Mouse (Mus musculus): ENCODE measurements at regions not wholly inside any gene's neighbourhood (a gene's known extent, or its start where the extent isn't known, plus 50 kb on each side); places are given as distances from the start of the nearest gene placed in this dataset.
"Not testable (repeated sequence)": the region's sequence is repeated elsewhere in the genome, so short reads cannot be mapped to it uniquely, and the experiment has no call there.

DNA sequence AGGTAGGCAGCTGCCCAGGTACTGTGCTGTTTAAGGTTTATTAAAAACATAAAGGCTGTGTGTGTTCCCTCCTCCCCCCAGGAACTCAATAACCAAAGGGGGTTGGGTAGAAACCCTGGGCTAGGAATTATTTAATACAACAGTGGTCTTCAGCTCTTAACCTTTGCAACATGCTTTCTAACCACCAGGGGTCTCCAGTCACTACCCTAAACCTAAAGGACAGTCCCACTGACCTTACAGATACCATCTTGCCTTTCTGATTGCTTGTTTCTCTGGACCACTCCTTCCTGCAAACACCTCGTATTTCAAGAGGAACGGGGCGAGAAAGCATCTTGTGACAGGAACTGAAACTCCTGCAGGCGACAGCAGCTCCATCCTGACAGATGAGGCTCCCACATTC is 104.9 kb downstream of the Kcnk1 start:
- TF ChIP-seq CTCF (IDR thresholded peaks at IDR 0.05; ENCODE audit: extremely low read depth, insufficient read length, insufficient replicate concordance, low read depth, low read length) (no peak), POLR2A (IDR thresholded peaks at IDR 0.05; ENCODE audit: low read depth, low read length) (no peak)
- H3K27ac ChIP-seq (ENCODE audit: insufficient read depth, low read depth, low read length): no peak overlapping the region
- no peaks in the 10 kb centered on the region for H3K4me1 ChIP-seq (ENCODE audit: control insufficient read depth, insufficient read depth, insufficient read length, low read length)
- H3K27me3 ChIP-seq (ENCODE audit: control insufficient read depth, insufficient read depth, low read length): no peaks in the 10 kb centered on the region
- no peak overlapping the region for H3K4me3 ChIP-seq (ENCODE audit: low read depth, low read length)
- WGBS: 70% methylated on average over 4 of the region's 4 CpGs
- no peaks in the 10 kb centered on the region for H3K36me3 ChIP-seq (ENCODE audit: control insufficient read depth, insufficient read depth, low read length)

DNA sequence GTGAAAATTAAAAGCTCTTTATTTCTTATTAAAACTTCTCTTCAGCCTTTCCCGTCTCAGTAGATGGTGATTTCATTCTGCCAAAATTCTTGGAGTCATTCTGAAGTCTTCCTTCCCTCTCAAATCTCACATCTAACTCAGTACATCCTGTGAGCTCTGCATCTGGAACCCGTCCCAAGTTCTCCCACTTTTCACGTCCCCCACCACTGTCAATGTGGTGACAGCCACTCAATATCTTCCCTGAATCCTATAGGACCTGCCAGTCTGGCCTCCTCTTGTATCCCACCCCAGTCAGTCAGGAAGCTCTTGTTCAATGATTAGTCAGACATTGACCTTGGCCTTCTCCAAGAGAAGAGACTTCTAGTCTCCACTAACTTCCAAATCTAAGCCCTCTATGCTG is 110.1 kb downstream of the Kcnk1 start:
- H3K4me3 ChIP-seq (ENCODE audit: low read depth, low read length): no peak overlapping the region
- no peak overlapping the region for H3K27ac ChIP-seq (ENCODE audit: insufficient read depth, low read depth, low read length)
- no peaks in the 10 kb centered on the region for H3K36me3 ChIP-seq (ENCODE audit: control insufficient read depth, insufficient read depth, low read length)
- TF ChIP-seq CTCF (IDR thresholded peaks at IDR 0.05; ENCODE audit: extremely low read depth, insufficient read length, insufficient replicate concordance, low read depth, low read length) (no peak), POLR2A (IDR thresholded peaks at IDR 0.05; ENCODE audit: low read depth, low read length) (no peak)
- no peaks in the 10 kb centered on the region for H3K27me3 ChIP-seq (ENCODE audit: control insufficient read depth, insufficient read depth, low read length)
- H3K4me1 ChIP-seq (ENCODE audit: control insufficient read depth, insufficient read depth, insufficient read length, low read length): no peaks in the 10 kb centered on the region
- WGBS: 84% methylated on average over 3 of the region's 3 CpGs

DNA sequence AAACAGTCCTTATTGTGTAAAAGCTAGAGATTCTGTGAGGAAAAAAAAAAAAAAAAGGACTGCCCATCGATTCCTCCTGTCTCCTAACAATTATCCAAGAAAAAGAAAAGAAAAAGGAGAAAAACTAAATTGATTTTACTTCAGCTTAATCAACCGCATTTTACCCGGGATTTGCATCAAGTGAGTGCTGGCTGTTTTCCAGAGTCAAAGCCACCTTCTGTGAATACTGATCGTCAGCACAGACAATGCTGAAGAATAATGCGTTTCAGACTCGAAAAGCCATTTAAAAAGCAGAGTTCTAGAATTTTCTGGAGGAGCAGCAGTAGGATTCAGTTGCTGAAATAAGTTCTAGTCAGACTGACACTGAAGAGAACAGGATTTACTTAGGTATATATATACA is 131.1 kb downstream of the Kcnk1 start:
- 72% methylated on average over 6 of the region's 6 CpGs for WGBS

DNA sequence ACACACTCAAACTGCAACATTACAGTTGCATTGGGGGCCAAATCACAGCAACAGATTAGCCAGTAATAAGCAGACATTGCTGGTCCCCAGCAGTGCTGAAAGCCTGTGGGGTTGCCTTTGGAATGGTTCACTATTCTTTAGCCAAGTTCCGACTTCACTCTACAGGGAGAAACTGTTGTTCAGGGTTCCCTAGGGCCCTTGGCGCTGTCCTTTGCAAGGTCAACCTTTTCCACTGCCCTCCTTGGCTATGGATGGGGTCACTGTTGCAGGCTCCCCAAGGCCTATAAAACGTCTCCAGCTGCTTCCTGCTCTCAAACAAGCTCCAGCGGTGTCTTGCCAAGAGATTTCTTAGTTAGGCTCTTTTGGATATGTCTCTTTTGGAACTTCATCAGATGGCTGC is 137.1 kb downstream of the Kcnk1 start:
- Histone ChIP-seq H3K27me3 (ENCODE audit: control insufficient read depth, insufficient read depth, low read length) (no peaks in the 10 kb centered on the region), H3K36me3 (ENCODE audit: control insufficient read depth, insufficient read depth, low read length) (no peaks in the 10 kb centered on the region), H3K4me1 (ENCODE audit: control insufficient read depth, insufficient read depth, insufficient read length, low read length) (no peaks in the 10 kb centered on the region), H3K4me3 (ENCODE audit: low read depth, low read length) (no peak overlapping the region), H3K27ac (ENCODE audit: insufficient read depth, low read depth, low read length) (no peak overlapping the region)
- WGBS: 68% methylated on average over 4 of the region's 4 CpGs
- TF ChIP-seq POLR2A (IDR thresholded peaks at IDR 0.05; ENCODE audit: low read depth, low read length) (no peak), CTCF (IDR thresholded peaks at IDR 0.05; ENCODE audit: extremely low read depth, insufficient read length, insufficient replicate concordance, low read depth, low read length) (no peak)

More for the DNA sequence above, 131.1 kb downstream of the Kcnk1 start:
- TF ChIP-seq POLR2A (IDR thresholded peaks at IDR 0.05; ENCODE audit: low read depth, low read length) (no peak), CTCF (IDR thresholded peaks at IDR 0.05; ENCODE audit: extremely low read depth, insufficient read length, insufficient replicate concordance, low read depth, low read length) (no peak)
- H3K4me3 ChIP-seq (ENCODE audit: low read depth, low read length): no peak overlapping the region
- H3K4me1 ChIP-seq (ENCODE audit: control insufficient read depth, insufficient read depth, insufficient read length, low read length): no peaks in the 10 kb centered on the region
- H3K27ac ChIP-seq (ENCODE audit: insufficient read depth, low read depth, low read length): no peak overlapping the region
- no peaks in the 10 kb centered on the region for H3K36me3 ChIP-seq (ENCODE audit: control insufficient read depth, insufficient read depth, low read length)
- no peaks in the 10 kb centered on the region for H3K27me3 ChIP-seq (ENCODE audit: control insufficient read depth, insufficient read depth, low read length)

DNA sequence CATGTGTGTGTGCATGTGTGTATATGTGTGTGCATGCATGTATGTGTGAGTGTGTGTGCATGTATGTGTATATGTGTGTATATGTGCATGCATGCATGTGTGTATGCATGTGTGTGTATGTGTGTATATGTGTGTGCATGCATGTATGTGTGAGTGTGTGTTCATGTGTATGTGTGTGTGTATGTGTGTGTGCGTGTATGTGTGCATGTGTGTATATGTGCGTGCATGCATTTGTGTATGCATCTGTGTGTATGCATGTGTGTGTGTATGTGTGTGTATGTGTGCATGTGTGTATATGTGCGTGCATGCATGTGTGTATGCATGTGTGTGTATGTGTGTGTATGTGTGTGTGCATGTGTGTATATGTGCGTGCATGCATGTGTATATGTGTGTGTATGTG is 137.9 kb downstream of the Kcnk1 start:
- not testable (repeated sequence) for H3K4me3 ChIP-seq (ENCODE audit: low read depth, low read length); H3K27me3 ChIP-seq (ENCODE audit: control insufficient read depth, insufficient read depth, low read length); H3K36me3 ChIP-seq (ENCODE audit: control insufficient read depth, insufficient read depth, low read length); H3K27ac ChIP-seq (ENCODE audit: insufficient read depth, low read depth, low read length); H3K4me1 ChIP-seq (ENCODE audit: control insufficient read depth, insufficient read depth, insufficient read length, low read length)
- 98% methylated on average over 4 of the region's 4 CpGs for WGBS

DNA sequence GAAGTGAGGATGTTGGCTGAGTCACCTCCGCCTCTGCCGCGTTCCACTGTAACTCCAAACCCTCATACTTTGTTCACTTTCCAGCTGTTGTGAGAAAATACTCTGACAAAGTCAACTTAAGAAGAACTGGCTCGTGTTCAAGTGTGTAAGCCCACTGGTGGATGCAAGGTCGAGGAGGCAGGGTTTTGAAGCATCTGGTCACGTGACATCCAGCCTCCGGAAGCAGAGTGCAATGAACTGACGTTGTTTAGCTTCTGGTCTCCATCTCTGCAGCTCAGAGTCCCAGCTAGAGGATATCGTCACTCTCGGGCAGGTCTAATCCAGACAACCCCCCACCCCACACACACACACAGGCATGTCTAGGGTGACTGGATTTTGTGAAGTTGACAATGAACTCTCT is 140.1 kb downstream of the Kcnk1 start:
- Histone ChIP-seq H3K27ac (ENCODE audit: insufficient read depth, low read depth, low read length) (no peak overlapping the region), H3K4me3 (ENCODE audit: low read depth, low read length) (no peak overlapping the region), H3K27me3 (ENCODE audit: control insufficient read depth, insufficient read depth, low read length) (peaks cover 14% of the 10 kb centered on the region), H3K36me3 (ENCODE audit: control insufficient read depth, insufficient read depth, low read length) (no peaks in the 10 kb centered on the region), H3K4me1 (ENCODE audit: control insufficient read depth, insufficient read depth, insufficient read length, low read length) (no peaks in the 10 kb centered on the region; the same call in 1 of the 2 replicates)
- no peak for TF ChIP-seq POLR2A (IDR thresholded peaks at IDR 0.05; ENCODE audit: low read depth, low read length)
- WGBS: 34% methylated on average over 10 of the region's 10 CpGs

DNA sequence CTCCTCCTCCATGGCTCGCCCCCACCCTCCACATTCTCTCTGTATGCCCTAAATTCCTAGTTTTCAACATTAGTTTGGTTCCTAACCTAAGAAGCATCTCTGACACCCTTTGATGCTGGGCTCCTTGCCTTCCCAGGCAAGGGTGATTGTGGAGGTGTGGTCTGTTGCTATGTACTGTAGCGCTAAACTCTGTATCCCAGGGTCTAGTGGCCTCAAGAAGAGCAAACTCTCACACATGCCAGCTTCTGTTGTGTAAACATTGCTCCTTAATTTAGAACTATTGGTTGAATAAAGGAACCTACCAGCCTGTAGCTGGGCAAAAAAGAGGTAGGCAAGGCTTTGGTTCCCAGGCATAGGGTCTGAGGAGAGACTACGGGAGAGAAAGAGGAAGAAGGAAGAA is 140.6 kb downstream of the Kcnk1 start:
- WGBS: 35% methylated on average over 3 of the region's 3 CpGs
- H3K4me1 ChIP-seq (ENCODE audit: control insufficient read depth, insufficient read depth, insufficient read length, low read length): no peaks in the 10 kb centered on the region; the same call in 1 of the 2 replicates
- TF ChIP-seq CTCF (IDR thresholded peaks at IDR 0.05; ENCODE audit: extremely low read depth, insufficient read length, insufficient replicate concordance, low read depth, low read length) (no peak), POLR2A (IDR thresholded peaks at IDR 0.05; ENCODE audit: low read depth, low read length) (no peak)
- peaks cover 16% of the 10 kb centered on the region for H3K27me3 ChIP-seq (ENCODE audit: control insufficient read depth, insufficient read depth, low read length)
- H3K36me3 ChIP-seq (ENCODE audit: control insufficient read depth, insufficient read depth, low read length): no peaks in the 10 kb centered on the region
- H3K4me3 ChIP-seq (ENCODE audit: low read depth, low read length): no peak overlapping the region
- no peak overlapping the region for H3K27ac ChIP-seq (ENCODE audit: insufficient read depth, low read depth, low read length)

DNA sequence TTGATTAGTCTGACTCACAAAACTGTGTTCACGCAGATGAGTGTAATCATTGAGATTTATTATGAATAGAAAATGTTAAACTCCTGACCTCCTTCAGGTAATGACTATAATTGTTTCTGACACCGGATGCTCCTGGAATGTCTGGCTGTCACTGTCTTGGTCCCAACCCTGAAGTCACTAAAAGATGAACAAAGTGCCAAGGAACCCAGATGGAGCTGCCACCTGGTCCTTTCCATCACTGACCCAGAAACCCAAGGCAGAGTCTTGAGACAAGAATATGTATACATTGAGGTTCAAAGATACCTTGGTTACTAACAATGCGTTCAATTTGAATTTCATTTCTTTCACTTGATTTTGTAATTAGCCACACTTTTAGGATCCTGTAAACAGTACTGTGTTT is 142.0 kb downstream of the Kcnk1 start:
- peaks cover 18% of the 10 kb centered on the region for H3K27me3 ChIP-seq (ENCODE audit: control insufficient read depth, insufficient read depth, low read length)
- H3K36me3 ChIP-seq (ENCODE audit: control insufficient read depth, insufficient read depth, low read length): no peaks in the 10 kb centered on the region
- no peaks in the 10 kb centered on the region; the same call in 1 of the 2 replicates for H3K4me1 ChIP-seq (ENCODE audit: control insufficient read depth, insufficient read depth, insufficient read length, low read length)
- TF ChIP-seq POLR2A (IDR thresholded peaks at IDR 0.05; ENCODE audit: low read depth, low read length): no peak
- TF ChIP-seq CTCF (IDR thresholded peaks at IDR 0.05; ENCODE audit: extremely low read depth, insufficient read length, insufficient replicate concordance, low read depth, low read length): no peak
- H3K4me3 ChIP-seq (ENCODE audit: low read depth, low read length): no peak overlapping the region
- 76% methylated on average over 3 of the region's 3 CpGs for WGBS
- H3K27ac ChIP-seq (ENCODE audit: insufficient read depth, low read depth, low read length): no peak overlapping the region
